Mouse (Mus musculus) thymus, postnatal 25 days (tissue): ENCODE data around the gene Ddrgk1.
"Not testable (repeated sequence)": the region's sequence is repeated elsewhere in the genome, so short reads cannot be mapped to it uniquely, and the experiment has no call there.

ENCODE experiments used
- DNase-seq: peaks from one replicate; pipeline ENCODE4 v3.0.0; 2022

Gene Ddrgk1

DNA sequence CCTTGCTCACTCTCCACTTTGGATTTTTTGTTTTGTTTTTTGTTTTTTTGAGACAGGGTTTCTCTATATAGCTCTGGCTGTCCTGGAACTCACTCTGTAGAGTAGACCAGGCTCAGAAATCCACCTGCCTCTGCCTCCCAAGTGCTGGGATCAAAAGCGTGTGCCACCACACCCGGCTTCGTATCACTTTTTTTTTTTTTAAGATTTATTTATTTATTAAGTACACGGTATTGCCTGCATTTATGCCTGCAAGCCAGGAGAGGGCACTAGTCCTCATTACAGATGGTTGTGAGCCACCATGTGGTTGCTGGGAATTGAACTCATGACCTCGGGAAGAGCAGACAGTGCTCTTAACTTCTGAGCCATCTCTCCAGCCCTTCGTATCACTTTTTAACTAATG, 15.4 kb downstream of the Ddrgk1 start:
- not testable (repeated sequence) for DNase-seq

DNA sequence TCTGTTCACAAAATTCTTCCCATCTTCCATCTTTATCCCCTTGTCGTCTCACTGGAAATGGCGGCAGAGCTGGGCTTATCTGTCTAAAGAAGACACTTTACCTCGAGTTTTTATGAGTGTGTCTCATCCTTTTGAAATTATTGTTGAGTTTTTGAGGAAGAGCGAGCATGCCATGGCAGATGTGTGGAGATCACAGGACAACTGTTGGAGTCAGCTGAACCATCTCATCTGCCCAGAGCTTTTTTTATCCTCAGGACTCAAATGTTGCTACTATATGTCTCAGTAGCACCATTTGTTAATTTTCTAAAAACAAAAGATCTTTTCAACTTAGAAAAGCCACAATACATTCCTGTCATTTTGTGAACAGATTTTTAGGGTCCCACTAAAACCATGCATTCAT, 19.3 kb downstream of the Ddrgk1 start:
- no peak for DNase-seq

DNA sequence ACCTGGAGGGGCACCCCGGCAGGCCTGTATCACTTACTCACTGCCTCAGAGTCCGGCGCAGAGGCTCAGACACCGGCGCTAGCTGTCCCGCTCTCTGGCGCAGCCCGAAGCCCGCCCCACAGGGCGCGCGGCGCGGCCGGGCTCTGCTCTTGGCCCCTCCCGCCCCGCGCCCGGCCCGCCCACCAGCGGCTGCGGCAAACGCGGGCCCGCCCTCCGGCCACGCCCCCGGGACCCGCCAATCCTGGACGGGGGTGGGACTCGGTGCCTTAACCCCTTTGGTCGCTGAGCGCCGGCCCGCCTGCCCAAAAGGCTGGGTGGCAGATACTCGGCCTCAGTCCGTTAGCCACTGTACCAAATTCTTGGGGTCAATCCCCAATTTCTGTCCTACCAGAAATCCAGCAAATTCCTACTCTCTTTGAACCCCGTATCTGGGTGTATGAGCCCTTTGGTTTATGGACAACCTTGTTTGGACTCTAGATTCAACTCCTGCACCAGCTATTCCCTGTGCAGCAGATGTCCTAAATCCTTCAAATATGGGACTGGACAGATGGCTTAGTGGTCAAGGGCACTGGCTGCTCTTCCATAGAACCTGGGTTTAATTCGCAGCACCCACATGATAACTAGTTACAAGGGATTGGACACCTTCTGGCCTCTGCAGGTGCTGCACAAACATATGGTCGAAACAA, 21.6 kb downstream of the Ddrgk1 start, which contains the start of gene Lzts3:
TSS of gene Lzts3 (minus strand) at position 120 of the 686 bp plus-strand sequence.
- DNase-seq: peak; percentile 93

DNA sequence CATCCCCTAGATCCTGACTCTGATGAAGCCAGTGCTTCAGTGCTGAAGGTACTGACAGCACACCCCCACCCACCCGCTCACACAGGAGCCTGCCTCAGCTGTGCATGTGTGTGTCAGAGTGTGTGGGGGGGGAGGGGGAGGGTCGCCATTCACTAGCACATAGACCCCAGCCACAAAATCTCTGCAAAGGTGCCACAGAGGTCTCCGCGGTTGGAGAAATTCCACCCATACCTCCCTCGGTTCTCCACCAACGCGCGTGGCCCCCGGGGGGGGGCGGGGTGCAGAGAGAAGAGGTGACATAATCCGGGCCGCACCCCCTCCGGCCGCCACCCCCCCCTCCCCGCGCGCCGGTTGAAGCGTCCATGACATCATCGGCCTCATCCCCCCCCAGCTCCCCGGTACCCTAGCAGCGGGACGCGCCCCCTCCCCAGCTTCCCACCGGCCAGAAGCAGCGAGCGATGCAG, 22.2 kb downstream of the Ddrgk1 start:
- DNase-seq: peak; percentile 32

DNA sequence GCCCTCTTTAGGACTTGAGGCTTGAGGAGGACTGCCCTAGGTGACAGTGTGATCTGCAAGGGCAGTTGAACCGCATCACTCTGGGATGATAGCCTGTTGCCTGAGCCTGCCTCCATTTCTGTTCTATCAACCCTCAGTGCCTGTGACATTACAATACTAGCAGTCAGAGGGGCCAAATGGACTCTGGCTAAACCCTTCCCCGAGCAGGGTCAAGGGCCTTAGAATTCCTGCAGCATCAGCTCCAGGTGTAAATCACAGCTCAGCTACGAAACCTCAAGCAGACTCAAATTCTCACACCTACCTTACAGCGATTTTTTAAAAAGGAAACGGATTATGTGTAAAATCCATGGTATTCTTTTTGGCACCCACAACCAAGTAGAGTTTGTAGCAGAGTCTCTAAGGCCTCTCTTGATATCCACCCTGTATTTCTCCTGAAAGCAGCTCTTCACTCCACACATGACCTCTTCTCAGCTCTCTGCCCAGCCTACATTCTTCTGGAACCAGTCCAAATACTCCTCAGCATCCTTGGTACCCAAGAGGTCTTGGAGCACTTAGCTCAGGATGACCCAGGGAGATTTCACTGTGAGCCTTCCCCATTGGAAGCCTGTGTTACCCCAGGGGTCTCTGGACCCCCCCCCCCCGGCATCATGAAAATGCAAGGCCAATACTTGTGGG, 23.0 kb downstream of the Ddrgk1 start:
- no peak for DNase-seq

DNA sequence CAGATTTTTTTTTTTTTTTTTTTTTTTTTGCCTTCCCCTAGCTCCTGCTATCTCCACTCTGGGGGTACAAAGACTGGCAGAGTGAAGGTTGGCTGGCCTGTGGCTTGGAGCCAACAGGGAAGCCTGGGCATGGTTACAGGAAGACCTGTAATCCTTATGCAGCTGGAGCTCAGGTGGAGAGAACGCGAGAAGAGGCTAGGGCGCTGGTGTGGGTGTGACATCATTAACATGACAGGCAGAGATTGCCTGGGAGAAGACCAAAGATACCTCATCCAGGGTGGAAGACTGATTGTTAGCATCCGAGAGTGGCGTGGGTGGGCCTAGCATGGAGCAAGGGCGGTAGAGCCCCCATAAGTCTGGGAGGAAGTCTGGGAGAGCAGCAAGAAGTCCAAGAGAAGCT, 25.2 kb downstream of the Ddrgk1 start:
- DNase-seq: no peak

DNA sequence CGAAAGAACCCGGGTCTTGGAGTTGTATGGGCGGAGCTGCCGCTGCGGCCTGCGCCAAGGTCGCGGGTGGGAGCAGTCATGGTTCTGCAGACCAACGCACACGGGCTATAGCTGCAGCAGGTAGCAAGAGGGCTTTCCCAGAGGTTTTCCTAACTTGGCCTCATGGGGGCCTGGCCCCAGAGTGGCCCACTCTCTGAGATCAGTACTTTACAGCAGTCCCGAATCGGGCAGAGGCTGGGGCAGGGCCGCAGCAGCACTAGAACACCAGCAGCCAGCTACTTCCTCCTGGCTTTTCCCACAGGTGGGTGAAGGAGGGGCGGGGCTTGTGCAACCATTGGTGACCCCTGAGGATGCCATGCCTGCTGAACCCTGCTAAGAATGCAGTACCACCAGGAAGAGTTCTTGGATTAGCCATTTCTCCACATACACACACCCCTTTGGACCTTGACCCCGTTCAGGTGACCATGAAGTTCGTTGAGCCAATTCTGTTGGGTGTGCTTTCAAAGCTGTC, 26.3 kb downstream of the Ddrgk1 start:
- DNase-seq: no peak

DNA sequence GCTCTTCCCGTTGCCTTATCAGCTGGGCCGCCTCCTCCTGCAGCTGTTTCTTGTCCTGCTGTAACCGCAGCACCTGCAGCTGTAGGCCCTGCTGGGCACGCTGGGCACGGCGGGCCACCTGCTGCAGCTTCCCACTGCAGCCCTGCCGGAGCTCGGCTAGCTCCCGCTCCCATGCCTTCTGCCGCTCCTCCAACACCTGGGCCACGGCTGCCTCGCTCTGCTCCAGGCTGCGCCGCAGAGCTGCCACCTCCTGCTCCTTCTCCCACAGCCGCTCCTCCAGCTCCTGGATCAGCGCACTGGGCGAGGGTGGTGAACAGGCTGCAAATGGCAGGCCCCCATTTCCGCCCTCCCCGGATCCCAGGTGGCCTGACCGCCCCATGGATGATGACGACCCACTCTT, 28.6 kb downstream of the Ddrgk1 start:
- peak; percentile 84 for DNase-seq

DNA sequence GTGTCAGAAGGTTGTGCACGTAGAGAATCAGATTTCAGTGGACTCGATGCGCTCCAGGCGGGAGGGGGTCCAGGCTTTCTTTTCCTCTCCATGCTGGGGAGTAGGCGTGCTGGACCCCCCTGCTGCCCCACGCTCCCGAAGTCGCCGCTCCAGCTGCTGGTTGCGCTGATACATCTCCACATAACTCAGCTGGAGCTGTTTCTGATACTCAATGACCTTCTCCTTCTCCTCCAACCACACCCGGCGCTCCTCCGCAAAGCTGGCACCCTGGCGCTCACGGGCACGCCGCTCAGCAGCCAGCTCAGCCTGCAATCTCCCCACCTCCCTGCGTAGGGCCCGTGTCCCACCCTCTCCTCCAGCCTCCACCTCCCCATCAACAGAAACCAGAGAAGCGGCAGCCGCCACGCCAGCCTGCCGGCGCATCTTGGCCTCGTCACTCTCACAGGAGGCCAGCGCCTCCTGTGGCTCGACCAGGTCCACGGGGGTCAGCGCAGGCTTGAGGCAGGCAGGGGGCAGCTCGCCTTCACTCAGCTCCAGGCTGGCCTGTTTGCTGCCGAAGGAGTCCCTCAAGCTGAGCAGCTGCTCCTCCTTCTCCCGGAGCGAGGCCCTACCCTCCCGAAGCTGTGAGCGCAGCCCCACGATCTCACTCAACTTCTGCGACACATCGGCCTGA, 29.6 kb downstream of the Ddrgk1 start:
- peak; percentile 46 for DNase-seq

DNA sequence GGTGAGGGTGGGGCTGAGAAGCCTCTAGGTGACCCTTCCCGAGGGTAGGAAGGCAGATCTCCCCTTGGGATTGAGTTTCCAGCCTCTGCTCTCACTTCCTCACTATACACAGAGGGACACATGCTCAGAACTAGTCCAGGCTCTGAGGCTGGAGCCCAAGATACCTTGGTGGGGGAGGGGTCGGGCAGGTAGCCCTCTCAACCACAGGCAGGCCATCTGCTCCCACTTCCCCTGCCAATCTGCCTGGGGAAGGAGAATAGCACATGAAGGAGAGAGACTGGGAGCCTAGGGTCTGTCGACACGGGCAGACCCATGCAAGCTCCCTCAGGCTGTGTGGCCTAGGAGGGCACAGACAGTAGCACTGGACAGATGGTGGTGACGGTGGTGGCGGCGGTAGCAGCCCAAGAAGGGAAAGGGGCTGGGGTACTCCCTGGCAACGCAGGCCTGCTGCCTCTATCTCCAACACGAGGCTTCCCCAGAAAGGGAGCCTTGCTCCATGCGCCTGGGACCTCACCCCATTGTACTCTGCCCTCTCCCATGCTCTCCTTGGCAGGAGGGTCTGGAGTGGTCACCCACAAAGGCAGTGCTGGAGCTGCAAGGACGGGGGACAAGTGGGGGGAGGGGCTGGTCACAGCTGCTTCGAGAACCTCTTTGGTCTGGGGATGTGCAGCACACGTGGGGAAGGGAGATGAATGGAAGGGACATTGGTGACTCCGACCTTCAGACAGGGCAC, 30.3 kb downstream of the Ddrgk1 start:
- no peak for DNase-seq

DNA sequence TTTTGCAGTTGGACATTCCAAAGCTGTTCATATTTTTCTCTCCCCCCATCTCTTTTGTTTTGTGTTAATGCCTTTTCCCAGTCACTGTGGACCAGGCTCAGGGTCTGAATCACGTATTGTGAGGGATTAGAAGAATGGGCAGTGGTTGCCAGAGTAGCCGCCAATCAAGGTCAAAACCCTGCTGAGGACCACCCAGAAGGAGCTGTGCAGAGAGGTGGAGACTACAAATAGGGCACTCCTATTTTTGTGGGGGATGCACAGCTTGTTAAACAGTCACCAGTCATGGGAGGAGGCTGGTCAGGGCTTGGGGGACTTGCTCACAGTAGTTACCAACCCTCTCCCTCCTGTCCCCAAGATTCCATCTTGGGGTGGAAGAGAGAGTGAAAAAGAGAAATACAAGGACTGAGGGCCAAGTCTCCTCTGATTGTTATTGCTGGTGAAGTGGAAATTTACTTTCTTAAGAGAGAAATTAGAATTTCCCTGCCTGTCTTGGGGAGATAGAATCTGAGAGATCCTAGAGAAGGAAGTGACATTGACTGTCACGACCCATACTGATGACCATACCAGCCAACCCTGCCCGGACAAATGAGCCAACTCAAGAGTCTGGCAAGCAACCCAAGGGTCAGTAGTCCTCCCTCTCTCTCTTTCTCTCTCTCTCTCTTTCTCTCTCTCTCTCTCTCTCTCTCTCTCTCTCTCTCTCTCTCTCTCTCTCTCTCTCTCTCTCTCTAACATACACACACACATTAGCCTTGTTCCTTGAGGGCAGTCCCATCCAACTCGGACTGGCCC, 31.4 kb downstream of the Ddrgk1 start:
- DNase-seq: no peak

DNA sequence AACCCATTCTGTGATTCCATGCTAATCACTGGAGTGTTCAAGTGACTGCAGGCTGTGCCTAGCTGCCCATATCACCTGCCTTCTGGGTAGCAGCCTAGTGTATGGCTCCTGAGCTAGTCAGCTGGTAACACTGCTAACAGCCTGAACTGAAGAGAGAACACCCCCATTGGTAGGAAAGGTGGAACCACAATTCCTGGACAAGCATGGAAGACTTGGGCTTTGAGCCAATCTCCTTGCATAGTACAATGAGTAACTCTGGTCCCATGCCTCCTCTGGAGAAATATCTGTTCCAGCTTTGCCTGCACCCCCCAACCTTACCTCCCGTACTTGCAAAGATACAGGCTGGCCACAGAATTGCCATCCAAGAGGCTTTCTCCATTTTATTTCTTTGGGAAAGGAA, 32.0 kb downstream of the Ddrgk1 start:
- no peak for DNase-seq

DNA sequence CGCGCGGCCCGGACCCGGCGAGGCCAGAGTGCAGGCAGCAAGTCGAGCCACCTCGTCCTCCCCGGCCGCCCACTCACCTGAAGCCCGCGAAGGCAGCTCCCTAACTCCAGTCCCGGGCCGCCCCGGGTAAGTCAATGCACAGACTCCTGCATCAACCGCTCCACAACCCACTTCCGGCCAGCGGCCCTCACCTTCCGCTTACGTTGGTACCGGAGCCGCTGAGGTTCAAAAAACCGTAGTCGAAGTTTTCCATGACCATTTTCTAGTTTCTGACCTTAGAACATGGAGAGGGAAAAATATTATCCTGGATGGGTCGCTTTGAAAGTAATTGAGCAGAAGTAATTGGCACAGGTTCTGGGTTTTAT, 34.6 kb downstream of the Ddrgk1 start, which contains the start of the genes Fastkd5 and Ubox5:
TSS of gene Fastkd5 (minus strand) at position 189 of the 365 bp plus-strand sequence.
TSS of gene Ubox5 (minus strand) at position 200 of the 365 bp plus-strand sequence.
- DNase-seq: peak; percentile 87

DNA sequence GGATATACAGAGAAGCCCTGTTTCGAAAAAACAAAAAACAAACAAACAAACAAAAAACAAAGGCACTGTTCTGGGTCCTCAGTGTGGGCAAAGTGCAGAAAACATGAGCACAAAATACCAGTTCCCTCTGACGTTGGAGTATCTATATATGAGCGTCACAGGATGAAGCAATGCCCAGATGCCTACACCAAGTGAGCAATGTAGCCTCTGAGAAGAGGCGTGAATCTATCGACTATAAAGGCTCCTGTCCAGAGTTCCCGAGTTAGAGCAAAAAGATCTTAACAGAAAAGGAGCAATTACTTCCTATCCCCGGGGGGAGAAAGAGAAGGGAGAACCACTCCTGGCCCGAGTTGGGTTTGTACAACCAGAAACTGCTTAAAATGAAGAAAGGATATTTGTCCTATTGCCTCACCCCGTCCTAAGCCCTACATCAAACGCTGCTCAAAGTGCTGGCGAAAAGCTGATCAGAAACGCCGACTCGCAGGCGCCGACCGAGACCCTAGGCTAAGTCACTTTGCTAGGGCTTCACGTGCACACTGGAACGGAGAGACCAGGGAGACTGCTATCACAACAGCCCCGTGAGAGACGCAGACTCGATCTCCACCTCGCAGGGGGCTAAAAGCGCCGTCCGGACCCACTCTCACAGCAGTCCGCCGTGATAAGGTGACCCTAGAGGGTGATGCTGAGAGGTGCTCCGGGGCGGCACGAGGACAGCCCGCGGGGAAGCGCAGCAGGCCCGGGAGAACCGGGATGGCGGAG, 35.2 kb downstream of the Ddrgk1 start:
- peak; percentile 20 for DNase-seq

DNA sequence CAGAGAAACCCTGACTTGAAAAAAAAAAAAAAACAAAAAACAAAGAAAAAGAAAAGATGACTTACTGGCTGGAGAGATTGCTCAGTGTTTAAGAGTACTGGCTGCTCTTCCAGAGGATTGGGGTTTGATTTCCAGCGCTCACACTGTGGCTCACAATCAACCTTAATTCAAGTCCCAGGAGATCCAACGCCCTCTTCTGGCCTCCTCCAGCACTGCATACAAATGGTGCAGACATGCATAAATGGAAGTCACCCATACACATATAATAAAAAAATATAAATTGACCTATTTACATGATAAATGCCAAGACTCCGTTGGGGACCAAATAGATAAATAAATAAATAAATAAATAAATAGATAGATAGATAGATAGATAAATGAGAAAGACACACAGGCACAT, 36.0 kb downstream of the Ddrgk1 start:
- no peak for DNase-seq

DNA sequence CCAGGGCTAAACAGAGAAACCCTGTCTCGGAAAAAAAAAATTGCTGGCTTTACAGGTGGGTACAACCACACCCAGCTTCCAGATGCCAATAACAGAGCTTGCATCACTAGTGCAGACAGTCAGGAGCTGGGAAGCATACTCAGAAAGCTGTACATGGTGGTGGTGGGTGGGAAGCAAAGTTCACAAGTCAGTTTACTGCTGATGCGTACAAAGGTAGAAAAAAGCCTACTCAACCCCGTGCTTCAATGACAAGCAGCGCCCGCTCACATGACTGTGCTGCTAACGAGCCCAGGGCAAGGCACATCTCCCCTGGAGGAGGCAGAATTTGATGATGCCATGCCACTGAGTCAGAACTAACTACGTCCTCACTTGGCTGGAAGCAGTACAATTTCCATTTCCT, 45.5 kb downstream of the Ddrgk1 start:
- no peak for DNase-seq

DNA sequence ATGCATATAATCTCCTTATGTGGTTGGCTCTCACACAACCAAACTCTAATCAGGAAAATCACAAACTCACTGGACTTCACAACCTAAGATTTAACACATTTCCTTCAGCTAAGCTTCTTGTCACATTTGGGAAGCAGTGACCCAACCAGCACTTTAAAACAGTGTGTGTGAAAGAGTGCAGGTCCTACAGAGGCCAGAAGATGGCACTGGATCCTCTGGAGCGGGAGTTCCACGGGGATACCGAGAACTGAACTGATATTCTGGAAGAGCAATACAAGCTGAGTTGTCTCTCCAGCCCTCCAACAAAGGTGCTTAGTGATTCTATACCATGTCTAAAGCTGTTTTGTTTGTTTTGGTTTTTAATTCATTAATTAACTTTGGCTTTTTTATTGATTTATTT, 51.4 kb downstream of the Ddrgk1 start:
- DNase-seq: peak; percentile 39
